Mouse (Mus musculus) neural tube, embryonic 11.5 days (tissue): ENCODE measurements around the gene Capn5. TPM values are rescaled to one million over a fixed set of nuclear protein-coding genes. Genes with fewer than 3 reads are reported as not detected.

ENCODE experiments used
- ATAC-seq: fragments of 200-750 bp; cut with Nextera tagmentation; 2 replicates; pipeline ENCODE4 v1.8.0; 2017; ENCODE audit warnings: moderate number of reproducible peaks, mild to moderate bottlenecking, moderate TSS enrichment, moderate library complexity; ENCODE audit not compliant: insufficient read depth, low FRiP score, low TSS enrichment
- DNase-seq: peaks from one replicate; pipeline ENCODE4 v3.0.0-alpha.2; 2015; ENCODE audit warnings: low spot score
- H3K27ac ChIP-seq: fragments of 300-500 bp; sonication (generic); 2 replicates; pipeline ENCODE4 v1.5.1; 2014; ENCODE audit warnings: low read depth, mild to moderate bottlenecking, low read length
- H3K27me3 ChIP-seq: fragments of 300-500 bp; sonication (generic); 2 replicates; pipeline ENCODE4 v1.6.1; 2014; ENCODE audit warnings: mild to moderate bottlenecking, low read length, mixed read lengths; ENCODE audit not compliant: control insufficient read depth, insufficient read depth
- H3K36me3 ChIP-seq: fragments of 300-500 bp; sonication (generic); 2 replicates; pipeline ENCODE4 v1.6.1; 2014; ENCODE audit warnings: mild to moderate bottlenecking, low read length, moderate library complexity, mixed read lengths; ENCODE audit not compliant: control insufficient read depth, insufficient read depth
- H3K4me1 ChIP-seq: fragments of 300-500 bp; sonication (generic); 2 replicates; pipeline ENCODE4 v1.6.1; 2014; ENCODE audit warnings: low read length, mixed read lengths; ENCODE audit not compliant: control insufficient read depth, insufficient read depth
- H3K4me2 ChIP-seq: fragments of 300-500 bp; sonication (generic); 2 replicates; pipeline ENCODE4 v1.6.1; 2014; ENCODE audit warnings: low read depth, mild to moderate bottlenecking, moderate library complexity
- H3K4me3 ChIP-seq: fragments of 300-500 bp; sonication (generic); 2 replicates; pipeline ENCODE4 v1.5.1; 2014; ENCODE audit warnings: low read depth, low read length
- H3K9ac ChIP-seq: fragments of 300-500 bp; sonication (generic); 2 replicates; pipeline ENCODE4 v1.6.1; 2014; ENCODE audit warnings: mild to moderate bottlenecking, low read length
- H3K9me3 ChIP-seq: fragments of 300-500 bp; sonication (generic); 2 replicates; pipeline ENCODE4 v1.6.1; 2016; ENCODE audit warnings: low read length; ENCODE audit not compliant: control insufficient read depth
- WGBS: fragments of 180-500 bp; shearing (Covaris S2); extraction: QIAGEN DNeasy Blood & Tissue Kit; methylation state at CpG from one replicate; pipeline ENCODE4 v1.1.7; 2014; 5-methylcytosine and 5-hydroxymethylcytosine counted together
- polyA plus RNA-seq: library from polyadenylated mRNA; unstranded; fragments of >200 nt; fragmentation: Nextera tagmentation; extraction: Ambion mirVana; gene quantifications from 2 replicates; pipeline ENCODE4 v1.2.1, GENCODE M21; 2014

The Capn5 gene
- polyA plus RNA-seq, 1 experiment from 2014 or later: 8.0 TPM

DNA sequence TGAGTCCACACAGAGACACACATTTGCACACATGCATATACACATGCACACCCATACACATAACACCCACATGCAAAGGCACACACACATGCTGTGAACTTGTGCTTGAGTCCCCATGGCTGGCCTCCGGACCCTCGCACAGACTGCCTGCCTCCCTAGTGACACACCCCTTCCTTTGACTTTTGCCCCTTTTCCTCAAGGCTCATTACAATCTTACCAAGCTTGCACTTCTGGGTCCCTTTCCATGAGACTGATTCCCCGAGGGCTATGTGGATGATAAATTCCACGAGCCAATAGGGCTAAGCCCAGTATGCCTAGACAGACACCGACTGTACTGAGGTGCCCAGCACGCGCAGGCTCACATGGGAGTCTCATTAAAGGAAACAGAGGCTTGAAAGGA, 71.8 kb downstream of the Capn5 start:
- H3K36me3 ChIP-seq: no peaks in the 10 kb centered on the region
- no peak overlapping the region for H3K27ac ChIP-seq
- H3K4me3 ChIP-seq: no peak overlapping the region
- H3K9ac ChIP-seq: no peak overlapping the region
- no peaks in the 10 kb centered on the region; the same call in 1 of the 2 replicates for H3K27me3 ChIP-seq
- H3K4me1 ChIP-seq: no peaks in the 10 kb centered on the region
- no peaks in the 10 kb centered on the region for H3K9me3 ChIP-seq
- no peak overlapping the region for H3K4me2 ChIP-seq
- ATAC-seq (no peak), DNase-seq (no peak)
- 93% methylated on average over 7 of the region's 7 CpGs for WGBS

DNA sequence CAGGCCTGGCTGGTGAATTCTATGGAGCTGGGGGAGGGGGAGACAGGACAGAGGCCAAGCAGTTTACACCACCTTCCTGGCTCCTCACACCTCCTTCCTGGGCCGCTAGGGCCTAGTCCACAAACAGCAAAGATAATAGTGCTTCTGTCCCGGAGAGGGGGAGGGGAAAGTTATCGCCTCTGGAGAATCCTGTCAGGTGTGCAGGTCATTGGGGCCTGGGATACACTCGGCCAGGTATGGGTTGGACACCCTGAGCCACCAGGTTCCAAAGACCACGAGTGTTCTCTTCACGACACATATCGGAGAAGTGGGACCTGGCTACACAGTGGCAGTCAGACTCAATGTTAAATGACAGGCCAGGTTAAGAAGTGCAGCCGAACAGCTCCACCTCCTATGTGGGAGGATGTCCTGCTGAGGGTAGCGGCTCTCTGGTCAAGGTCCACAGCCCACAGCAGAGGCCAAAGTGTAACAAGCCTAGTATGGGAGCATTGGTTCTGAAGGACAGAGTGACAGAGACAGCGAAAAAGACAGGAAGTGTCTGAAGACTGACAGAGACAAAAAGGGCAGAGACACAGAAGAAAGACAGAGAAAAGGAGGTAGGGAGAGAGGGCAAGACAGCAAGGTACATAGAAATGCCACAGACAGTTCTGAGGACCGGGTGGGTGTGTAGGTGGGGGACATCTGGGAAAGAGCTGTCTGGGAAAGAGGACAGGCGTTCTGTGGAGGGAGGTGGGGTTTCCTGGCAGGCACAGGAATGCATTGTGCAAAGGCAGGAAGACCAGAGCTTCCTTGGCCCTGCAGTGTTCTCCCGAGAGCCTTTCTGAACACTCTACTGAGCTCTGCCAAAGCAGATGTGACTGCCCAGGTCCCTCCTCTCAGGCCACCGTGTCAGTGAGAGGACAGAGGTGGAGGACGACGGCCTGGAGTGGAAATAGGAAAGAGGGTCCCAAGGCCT, 73.3 kb downstream of the Capn5 start:
- no peak overlapping the region for H3K27ac ChIP-seq
- WGBS: 68% methylated on average over 16 of the region's 16 CpGs
- no peaks in the 10 kb centered on the region for H3K4me1 ChIP-seq
- no peaks in the 10 kb centered on the region for H3K36me3 ChIP-seq
- ATAC-seq (no peak), DNase-seq (no peak)
- no peak overlapping the region for H3K4me2 ChIP-seq
- H3K9ac ChIP-seq: no peak overlapping the region
- H3K9me3 ChIP-seq: no peaks in the 10 kb centered on the region
- H3K27me3 ChIP-seq: no peaks in the 10 kb centered on the region; the same call in 1 of the 2 replicates
- no peak overlapping the region for H3K4me3 ChIP-seq

DNA sequence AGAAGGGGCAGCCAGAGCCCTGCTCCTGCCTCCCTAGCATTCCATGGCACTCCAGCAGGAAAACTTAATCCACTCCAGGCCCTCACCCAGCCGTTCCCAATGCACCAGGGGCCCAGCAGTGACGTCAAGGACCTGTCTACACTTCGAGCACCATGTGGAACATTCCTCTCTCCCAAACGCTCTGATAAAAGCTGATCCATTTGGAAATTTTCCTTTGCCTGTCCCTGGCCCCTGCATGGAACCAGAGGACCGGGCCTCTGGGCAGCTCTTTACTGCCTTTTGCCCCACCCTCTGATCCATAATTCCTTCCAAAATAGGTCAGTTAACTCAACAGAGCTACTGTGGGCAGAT, 74.2 kb downstream of the Capn5 start:
- Histone ChIP-seq H3K4me1 (no peaks in the 10 kb centered on the region), H3K4me3 (no peak overlapping the region), H3K9ac (no peak overlapping the region; the same call in 1 of the 2 replicates), H3K36me3 (no peaks in the 10 kb centered on the region), H3K27ac (no peak overlapping the region), H3K27me3 (no peaks in the 10 kb centered on the region; the same call in 1 of the 2 replicates), H3K4me2 (no peak overlapping the region), H3K9me3 (no peaks in the 10 kb centered on the region)
- ATAC-seq (no peak), DNase-seq (no peak)
- 78% methylated on average over 5 of the region's 5 CpGs for WGBS

DNA sequence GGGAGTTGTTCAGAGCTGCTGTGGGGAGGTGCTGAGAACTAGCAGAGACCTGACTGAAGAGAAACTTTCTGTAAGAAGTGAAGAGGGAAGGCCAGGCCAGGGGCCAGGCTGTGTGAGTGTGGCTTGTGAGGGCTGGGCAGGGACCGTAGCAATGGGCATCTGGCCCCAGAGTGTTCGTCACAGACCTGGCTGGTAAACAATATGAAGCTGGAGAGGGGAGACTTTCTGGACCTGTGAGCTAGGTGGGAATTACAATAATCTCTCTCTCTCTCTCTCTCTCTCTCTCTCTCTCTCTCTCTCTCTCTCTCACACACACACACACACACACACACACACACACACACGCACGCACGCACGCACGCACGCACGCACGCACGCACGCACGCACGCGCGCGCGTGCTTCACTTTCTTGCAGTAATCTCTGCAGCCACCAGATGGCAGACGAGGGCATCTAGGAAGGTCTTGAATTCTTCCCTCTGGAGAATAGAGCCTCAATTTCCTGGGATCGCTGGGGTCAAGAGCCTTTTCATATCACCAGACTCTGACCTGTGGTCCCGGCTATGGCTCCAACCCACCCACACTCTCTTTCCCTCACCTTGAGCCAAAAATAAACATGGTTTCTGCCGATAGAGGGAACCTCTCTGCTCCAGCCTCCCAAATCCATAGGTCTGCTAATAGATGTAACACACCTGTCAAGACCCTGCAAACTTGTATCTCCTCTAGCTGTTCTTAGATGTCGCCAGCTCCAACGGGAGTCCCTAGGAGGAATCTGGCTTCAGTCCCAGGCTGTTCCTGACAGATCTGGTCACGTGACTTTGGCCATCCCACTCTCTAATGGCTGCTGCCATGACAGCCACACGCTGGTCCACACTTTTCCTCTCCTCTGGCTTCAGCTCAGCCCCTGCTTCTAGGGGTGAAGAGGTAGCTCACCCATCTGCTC, 74.8 kb downstream of the Capn5 start:
- peak overlapping the region; percentile 63 for H3K9ac ChIP-seq
- peak; percentile 46 for ATAC-seq
- no peaks in the 10 kb centered on the region for H3K36me3 ChIP-seq
- peak; percentile 87 for DNase-seq
- WGBS: 14% methylated on average over 26 of the region's 26 CpGs
- no peaks in the 10 kb centered on the region for H3K4me1 ChIP-seq
- peak overlapping the region; percentile 18 for H3K4me3 ChIP-seq
- H3K27ac ChIP-seq: no peak overlapping the region
- peak overlapping the region; percentile 40 for H3K4me2 ChIP-seq
- H3K27me3 ChIP-seq: no peaks in the 10 kb centered on the region
- no peaks in the 10 kb centered on the region for H3K9me3 ChIP-seq

DNA sequence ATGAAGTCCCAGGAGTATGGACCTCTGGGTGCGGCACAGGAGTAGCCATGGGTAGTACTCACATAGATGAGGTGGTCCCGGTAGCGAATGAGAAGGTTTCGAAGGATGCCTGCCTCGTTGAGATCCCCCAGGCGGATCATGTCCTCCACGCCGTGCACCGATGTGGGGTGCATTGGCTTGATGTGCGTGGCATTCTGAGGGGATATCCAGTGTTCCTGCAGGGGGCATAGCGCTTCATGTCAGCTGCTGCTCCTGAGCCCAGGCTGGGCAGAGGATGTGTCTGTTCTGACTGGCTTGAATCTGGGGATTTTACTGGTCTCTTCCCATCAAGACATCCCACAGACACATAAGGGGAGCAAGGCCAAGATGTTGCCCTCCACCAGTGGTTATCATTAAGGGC, 75.6 kb downstream of the Capn5 start:
- H3K4me2 ChIP-seq: peak overlapping the region; percentile 40; the same call in 1 of the 2 replicates
- H3K4me1 ChIP-seq: no peaks in the 10 kb centered on the region
- ATAC-seq: no peak
- H3K4me3 ChIP-seq: no peak overlapping the region; the same call in 1 of the 2 replicates
- no peak overlapping the region for H3K27ac ChIP-seq
- no peaks in the 10 kb centered on the region for H3K36me3 ChIP-seq
- no peaks in the 10 kb centered on the region for H3K27me3 ChIP-seq
- WGBS: 95% methylated on average over 11 of the region's 11 CpGs
- H3K9me3 ChIP-seq: no peaks in the 10 kb centered on the region
- DNase-seq: no peak
- H3K9ac ChIP-seq: peak overlapping the region; percentile 63

DNA sequence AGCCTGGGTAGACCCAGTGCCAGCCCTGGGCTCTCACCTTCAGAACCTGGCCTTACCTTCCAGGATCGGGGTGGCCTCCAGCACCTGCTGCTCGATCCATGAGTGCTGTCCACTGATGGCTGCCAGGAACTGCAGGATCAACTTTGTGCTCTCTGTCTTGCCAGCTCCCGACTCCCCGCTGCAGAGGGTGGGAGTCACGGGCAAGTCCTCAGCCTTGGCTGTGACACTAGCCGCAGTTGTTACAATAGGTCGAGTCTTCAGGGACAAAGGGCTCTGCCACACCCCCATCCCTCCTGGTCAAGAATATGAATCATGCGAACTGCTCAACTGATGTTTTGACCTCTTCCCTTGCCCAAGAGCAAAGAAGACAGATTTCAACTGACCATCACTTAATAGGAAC, 80.5 kb downstream of the Capn5 start:
- DNase-seq (no peak), ATAC-seq (no peak)
- H3K9ac ChIP-seq: no peak overlapping the region
- no peak overlapping the region for H3K4me3 ChIP-seq
- WGBS: 94% methylated on average over 8 of the region's 8 CpGs
- H3K27ac ChIP-seq: no peak overlapping the region
- H3K27me3 ChIP-seq: no peaks in the 10 kb centered on the region
- H3K9me3 ChIP-seq: no peaks in the 10 kb centered on the region
- H3K4me1 ChIP-seq: no peaks in the 10 kb centered on the region
- 0 out of 2 replicates have a peak, but pooled peaks cover 2% of the 10 kb centered on the region for H3K36me3 ChIP-seq
- H3K4me2 ChIP-seq: no peak overlapping the region

DNA sequence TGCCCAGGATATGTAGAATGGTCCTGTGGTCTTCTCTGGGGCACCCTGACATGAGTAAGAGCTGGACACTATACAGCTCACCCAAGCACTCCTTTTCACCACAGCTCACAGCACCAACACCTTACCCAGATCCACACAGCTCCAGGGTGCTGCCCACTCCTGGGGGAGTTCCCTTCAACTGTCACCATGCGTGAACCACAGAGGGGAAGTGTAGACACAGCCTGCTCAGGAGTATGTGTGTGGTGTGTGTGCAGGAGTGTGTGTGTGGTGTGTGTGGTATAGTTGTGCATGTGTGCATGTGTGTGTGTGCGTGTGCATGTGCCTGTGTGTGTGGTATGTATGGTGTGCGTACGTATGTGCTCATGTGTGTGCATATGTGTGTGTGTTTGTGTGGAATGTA, 82.2 kb downstream of the Capn5 start:
- 94% methylated on average over 4 of the region's 4 CpGs for WGBS
- no peak for ATAC-seq
- H3K36me3 ChIP-seq: 0 out of 2 replicates have a peak, but pooled peaks cover 2% of the 10 kb centered on the region

DNA sequence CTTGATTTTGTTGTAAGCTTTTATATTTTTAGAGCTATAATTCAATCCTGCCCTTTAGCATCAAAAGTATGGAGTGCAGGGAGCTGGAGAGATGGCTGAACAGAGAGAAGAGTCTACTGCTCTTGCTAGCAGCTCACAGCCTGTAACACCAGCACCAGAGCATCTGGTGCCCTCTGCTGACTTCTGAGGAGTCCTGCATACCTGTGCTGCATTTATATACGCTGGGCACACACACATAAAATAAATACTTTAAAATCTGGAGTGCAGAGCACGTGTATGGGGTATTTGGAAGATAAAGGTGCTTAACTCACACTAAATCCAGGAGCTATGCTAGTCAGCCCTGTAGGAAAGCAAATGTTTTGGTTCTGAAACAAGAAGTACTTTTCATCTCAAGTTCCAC, 91.7 kb downstream of the Capn5 start:
- Histone ChIP-seq H3K4me1 (peaks cover 7% of the 10 kb centered on the region), H3K4me2 (no peak overlapping the region), H3K9me3 (no peaks in the 10 kb centered on the region), H3K36me3 (no peaks in the 10 kb centered on the region), H3K27ac (no peak overlapping the region), H3K4me3 (no peak overlapping the region), H3K9ac (no peak overlapping the region), H3K27me3 (no peaks in the 10 kb centered on the region)
- ATAC-seq: no peak
- WGBS: 47% methylated on average over 2 of the region's 2 CpGs
- no peak for DNase-seq

More for the DNA sequence above, 82.2 kb downstream of the Capn5 start:
- H3K27ac ChIP-seq: no peak overlapping the region
- H3K4me1 ChIP-seq: no peaks in the 10 kb centered on the region
- no peak for DNase-seq
- no peak overlapping the region for H3K9ac ChIP-seq
- H3K4me2 ChIP-seq: no peak overlapping the region
- H3K9me3 ChIP-seq: no peaks in the 10 kb centered on the region
- no peak overlapping the region for H3K4me3 ChIP-seq
- H3K27me3 ChIP-seq: no peaks in the 10 kb centered on the region
